In the genomic region with DNA sequence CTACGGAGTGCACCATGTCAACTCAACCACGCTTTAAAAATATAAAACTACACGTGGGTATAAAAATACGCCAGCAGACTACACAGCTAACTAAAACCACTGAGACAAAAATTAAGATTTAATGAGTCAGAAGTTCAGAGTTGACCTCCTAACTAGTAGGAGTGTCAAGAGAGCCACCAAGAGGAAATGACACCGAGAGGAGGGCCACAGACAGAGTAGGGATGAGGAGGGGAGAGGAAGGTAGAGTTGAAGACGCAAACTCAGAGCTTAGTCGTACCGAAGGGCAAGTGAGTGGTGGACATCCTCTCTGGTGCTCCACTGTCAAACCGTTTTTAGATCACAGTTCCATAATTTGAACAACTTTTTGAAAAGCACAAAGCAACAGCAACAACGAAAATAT, we compare ENCODE assay signal across 24 mouse cellular contexts.
A peak's percentile ranks its signal among the peaks of the same experiment; 100 is the strongest.
DNase-seq lines count a peak whose midpoint lies in the region; ATAC-seq and TF ChIP-seq lines count a peak whose summit lies in the region.
"Had no signal": no experiment of that assay in that cellular context is flagged by ENCODE, and none has a peak within 500 bp of the region (broad histone marks: within the 10 kb centered on the region; RNA-seq: fewer than 3 reads in every experiment).

No protein-coding gene starts in this region.

- no peaks in the 10 kb centered on the region for H3K27me3 ChIP-seq in liver, postnatal 0 days (ENCODE audit: insufficient read depth, low read length)
- H3K27me3 ChIP-seq: CH12.LX; embryonic facial prominence, embryonic 13.5 days; embryonic facial prominence, embryonic 15.5 days; forebrain, embryonic 13.5 days; forebrain, embryonic 15.5 days; Patski had no signal

- no peaks in the 10 kb centered on the region for H3K9me3 ChIP-seq in liver, postnatal 0 days (ENCODE audit: low read length)
- H3K9me3 ChIP-seq: embryonic facial prominence, embryonic 13.5 days; embryonic facial prominence, embryonic 15.5 days; forebrain, embryonic 13.5 days; forebrain, embryonic 15.5 days; G1E had no signal

- H3K27ac ChIP-seq in liver, postnatal 0 days (ENCODE audit: low read depth) = no peak overlapping the region
- H3K27ac ChIP-seq: embryonic facial prominence, embryonic 13.5 days; embryonic facial prominence, embryonic 15.5 days; forebrain, embryonic 13.5 days; forebrain, embryonic 15.5 days had no signal

- peak; percentile 43 for ATAC-seq in activated CD4-positive, CD25-positive, alpha-beta regulatory T cell, adult 4 months
- peak; percentile 53 for ATAC-seq in inflammation-experienced regulatory T-cells, adult 6 months
- ATAC-seq in liver, postnatal 0 days = no peak
- ATAC-seq in erythroblast, adult 5-6 weeks (replicated peaks; ENCODE audit: low FRiP score, poor library complexity, severe bottlenecking) = no peak
- ATAC-seq: forebrain, embryonic 13.5 days; forebrain, embryonic 15.5 days; forebrain, postnatal 0 days; Patski had no signal

- TF ChIP-seq EP300 in liver, postnatal 0 days (IDR thresholded peaks at IDR 0.05; ENCODE audit: low read depth) = no peak

- no peak overlapping the region for H3K9ac ChIP-seq in liver, postnatal 0 days (replicated peaks)
- H3K9ac ChIP-seq: embryonic facial prominence, embryonic 13.5 days; embryonic facial prominence, embryonic 15.5 days; forebrain, embryonic 13.5 days; forebrain, embryonic 15.5 days; forebrain, postnatal 0 days had no signal

- H3K4me1 ChIP-seq in liver, postnatal 0 days (ENCODE audit: insufficient read depth) = no peaks in the 10 kb centered on the region
- H3K4me1 ChIP-seq: embryonic facial prominence, embryonic 13.5 days; embryonic facial prominence, embryonic 15.5 days had no signal

- DNase-seq in CD4-positive, CD25-positive, alpha-beta regulatory T cell, adult 2 months (ENCODE audit: low read depth, low spot score) = peak; percentile 47
- no peak for DNase-seq in liver, postnatal 0 days
- DNase-seq: adrenal gland, adult 2 months; adrenal gland, postnatal 10 days; adrenal gland, postnatal 25 days; B cell, adult 2 months; cerebellum, adult 11 months; cerebellum, adult 18-20 months; cerebellum, adult 8-10 months; cerebellum, adult 9-11 months; cerebellum, postnatal 14 days; cerebellum, postnatal 36 days; embryo, embryonic 11 days; forebrain, postnatal 0 days had no signal

- WGBS in liver, postnatal 0 days (ENCODE audit: insufficient replicate concordance) = 76% methylated on average over 10 of the region's 10 CpGs

- no peak overlapping the region for H3K4me2 ChIP-seq in liver, postnatal 0 days (ENCODE audit: low read depth, low read length)
- H3K4me2 ChIP-seq: embryonic facial prominence, embryonic 13.5 days; embryonic facial prominence, embryonic 15.5 days; forebrain, embryonic 13.5 days; forebrain, embryonic 15.5 days had no signal

- no peak for TF ChIP-seq CTCF in liver, postnatal 0 days (IDR thresholded peaks at IDR 0.05; ENCODE audit: low read depth)

- no peaks in the 10 kb centered on the region for H3K36me3 ChIP-seq in liver, postnatal 0 days (replicated peaks; ENCODE audit: insufficient read depth, low read length)
- H3K36me3 ChIP-seq: embryonic facial prominence, embryonic 13.5 days; embryonic facial prominence, embryonic 15.5 days; forebrain, embryonic 15.5 days had no signal

- no peak overlapping the region for H3K4me3 ChIP-seq in liver, postnatal 0 days (ENCODE audit: low read depth, low read length)
- H3K4me3 ChIP-seq: embryonic facial prominence, embryonic 13.5 days; embryonic facial prominence, embryonic 15.5 days; forebrain, embryonic 13.5 days; forebrain, embryonic 15.5 days had no signal

Comparison
In these comparisons a context has a peak if more than half of its experiments do, and no peak if none do; other contexts are left out.
1. ATAC-seq: peak in activated CD4-positive, CD25-positive, alpha-beta regulatory T cell, adult 4 months (single experiment) and inflammation-experienced regulatory T-cells, adult 6 months (single experiment); none in liver, postnatal 0 days (single experiment) and erythroblast, adult 5-6 weeks (single experiment).